Mouse (Mus musculus) intestine, postnatal 0 days (tissue): ENCODE results near the gene Arhgdia. TPM values are rescaled to one million over a fixed set of nuclear protein-coding genes. Genes with fewer than 3 reads are reported as not detected.

Source experiments
- ATAC-seq: fragments of 200-750 bp; cut with Nextera tagmentation; 2 replicates; pipeline ENCODE4 v1.8.0; 2017; ENCODE audit warnings: mild to moderate bottlenecking, moderate TSS enrichment, moderate library complexity
- H3K27ac ChIP-seq: fragments of 300-500 bp; sonication (generic); 2 replicates; pipeline ENCODE4 v1.5.1; 2014; ENCODE audit warnings: mild to moderate bottlenecking, low read depth, low read length, moderate library complexity
- H3K27me3 ChIP-seq: fragments of 300-500 bp; sonication (generic); replicated peaks from 2 replicates; pipeline ENCODE4 v1.6.1; 2014; ENCODE audit warnings: low read length, mixed read lengths; ENCODE audit not compliant: control insufficient read depth, insufficient read depth
- H3K36me3 ChIP-seq: fragments of 300-500 bp; sonication (generic); 2 replicates; pipeline ENCODE4 v1.6.1; 2014; ENCODE audit warnings: mild to moderate bottlenecking, moderate library complexity; ENCODE audit not compliant: control insufficient read depth, insufficient read depth
- H3K4me1 ChIP-seq: fragments of 300-500 bp; sonication (generic); replicated peaks from 2 replicates; pipeline ENCODE4 v1.6.1; 2014; ENCODE audit warnings: antibody characterized with exemption, low read length, mixed read lengths; ENCODE audit not compliant: control insufficient read depth, insufficient read depth
- H3K4me2 ChIP-seq: fragments of 300-500 bp; sonication (generic); replicated peaks from 2 replicates; pipeline ENCODE4 v1.6.1; 2014; ENCODE audit warnings: low read depth, mild to moderate bottlenecking, moderate library complexity
- H3K4me3 ChIP-seq: fragments of 300-500 bp; sonication (generic); 2 replicates; pipeline ENCODE4 v1.5.1; 2014; ENCODE audit warnings: low read depth, low read length
- H3K9ac ChIP-seq: fragments of 300-500 bp; sonication (generic); 2 replicates; pipeline ENCODE4 v1.6.1; 2014; ENCODE audit warnings: mild to moderate bottlenecking, low read depth, low read length
- H3K9me3 ChIP-seq: fragments of 300-500 bp; sonication (generic); 2 replicates; pipeline ENCODE4 v1.6.1; 2016; ENCODE audit warnings: mixed run types; ENCODE audit not compliant: control insufficient read depth
- CTCF ChIP-seq: sonication (generic); IDR thresholded peaks from 2 replicates; pipeline ENCODE4 v1.5.1; 2016; ENCODE audit warnings: low read depth, mild to moderate bottlenecking, control low read depth, antibody characterized with exemption, moderate library complexity
- WGBS: fragments of 180-500 bp; shearing (Covaris S2); extraction: QIAGEN DNeasy Blood & Tissue Kit; methylation state at CpG from one replicate; pipeline ENCODE4 v1.1.7; 2014; 5-methylcytosine and 5-hydroxymethylcytosine counted together
- polyA plus RNA-seq: library from polyadenylated mRNA; unstranded; fragments of >200 nt; fragmentation: Nextera tagmentation; extraction: Ambion mirVana; gene quantifications from 2 replicates; pipeline ENCODE4 v1.2.1, GENCODE M21; 2015

The Arhgdia gene
- polyA plus RNA-seq, 1 experiment from 2014 or later, result 493 TPM

DNA sequence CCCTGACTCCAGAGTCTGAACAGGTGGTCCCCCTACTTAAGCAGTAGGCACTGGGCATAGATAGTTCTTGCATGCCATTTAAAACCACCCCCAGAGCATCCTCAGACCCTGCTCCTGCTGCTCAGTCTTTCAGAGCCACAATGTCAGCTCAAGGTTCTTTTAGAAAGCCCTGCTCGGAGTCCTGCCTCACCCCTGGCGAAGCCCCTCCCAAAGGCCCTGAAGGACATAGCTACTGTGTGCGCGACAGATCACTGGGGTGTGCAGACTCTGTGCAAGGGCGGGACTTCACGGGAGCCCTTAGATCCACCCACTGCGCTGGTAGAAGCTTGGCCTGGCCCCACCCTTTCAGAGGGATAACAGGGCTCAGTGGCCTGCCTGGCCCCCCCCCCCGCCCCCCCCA lies 27.8 kb upstream of the Arhgdia start:
- Histone ChIP-seq H3K27me3 (no peaks in the 10 kb centered on the region), H3K4me3 (no peak overlapping the region), H3K9me3 (no peaks in the 10 kb centered on the region), H3K27ac (no peak overlapping the region), H3K4me1 (no peaks in the 10 kb centered on the region; the same call in 1 of the 2 replicates), H3K4me2 (0 out of 2 replicates have a peak overlapping the region, but pooled peaks have one; percentile 7), H3K9ac (no peak overlapping the region), H3K36me3 (peaks cover 55% of the 10 kb centered on the region)
- 22% methylated on average over 8 of the region's 8 CpGs for WGBS
- ATAC-seq, result peak; percentile 41
- no peak for TF ChIP-seq CTCF

GRCm38 (mm10) chr11:120608241-120609034 lies 27.0 kb upstream of the Arhgdia start, which contains the start of gene Npb:
Npb (plus strand) TSS chr11:120608477.
- no peak for TF ChIP-seq CTCF
- ATAC-seq, result peak; percentile 25; the same call in 1 of the 2 replicates
- Histone ChIP-seq H3K4me2 (peak within 1 kb of the TSS; percentile 59), H3K9me3 (no peaks in the 10 kb centered on the region), H3K27me3 (no peaks in the 10 kb centered on the region), H3K4me3 (peak within 1 kb of the TSS; percentile 14; the same call in 1 of the 2 replicates), H3K4me1 (no peaks in the 10 kb centered on the region; the same call in 1 of the 2 replicates), H3K36me3 (peaks cover 53% of the 10 kb centered on the region), H3K27ac (no peak within 1 kb of the TSS), H3K9ac (peak within 1 kb of the TSS; percentile 27; the same call in 1 of the 2 replicates)
- WGBS, result 5% methylated on average over 45 of the region's 45 CpGs

DNA sequence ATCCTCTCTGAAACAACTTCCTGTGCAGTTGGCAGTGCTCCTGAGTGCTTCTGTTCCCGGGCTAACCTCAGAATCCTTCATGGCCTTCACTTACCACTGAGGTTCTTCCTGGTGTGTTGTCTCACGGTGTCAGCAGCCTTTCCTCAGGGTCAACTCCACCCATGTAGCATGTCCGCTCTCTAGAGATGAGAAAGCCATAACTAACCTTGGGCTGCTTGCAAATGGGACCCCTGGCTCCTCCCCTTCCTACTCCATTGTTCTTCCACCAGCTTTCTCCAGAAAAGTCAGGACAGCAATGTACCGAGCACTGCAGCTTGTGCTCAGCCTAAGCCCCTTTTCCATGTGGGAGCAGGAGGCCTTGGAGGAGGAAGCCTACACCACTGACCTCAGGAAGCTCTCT lies 25.3 kb upstream of the Arhgdia start:
- H3K9ac ChIP-seq, result no peak overlapping the region
- peaks cover 52% of the 10 kb centered on the region for H3K36me3 ChIP-seq
- H3K4me1 ChIP-seq, result no peaks in the 10 kb centered on the region; the same call in 1 of the 2 replicates
- H3K4me3 ChIP-seq, result no peak overlapping the region
- no peaks in the 10 kb centered on the region for H3K27me3 ChIP-seq
- no peak for TF ChIP-seq CTCF
- WGBS, result 69% methylated on average over 4 of the region's 4 CpGs
- ATAC-seq, result no peak
- no peak overlapping the region for H3K4me2 ChIP-seq
- H3K27ac ChIP-seq, result 0 out of 2 replicates have a peak overlapping the region, but pooled peaks have one; percentile 15
- H3K9me3 ChIP-seq, result no peaks in the 10 kb centered on the region

- Histone ChIP-seq H3K27ac (no peak overlapping the region), H3K4me1 (no peaks in the 10 kb centered on the region; the same call in 1 of the 2 replicates), H3K36me3 (peaks cover 41% of the 10 kb centered on the region), H3K9ac (no peak overlapping the region), H3K4me3 (no peak overlapping the region), H3K9me3 (no peaks in the 10 kb centered on the region), H3K4me2 (no peak overlapping the region), H3K27me3 (no peaks in the 10 kb centered on the region)
- ATAC-seq, result no peak
- WGBS, result 87% methylated on average over 7 of the region's 7 CpGs
- no peak for TF ChIP-seq CTCF
These were observed 24.2 kb upstream of the Arhgdia start for GRCm38 (mm10) chr11:120605667-120606066.

DNA sequence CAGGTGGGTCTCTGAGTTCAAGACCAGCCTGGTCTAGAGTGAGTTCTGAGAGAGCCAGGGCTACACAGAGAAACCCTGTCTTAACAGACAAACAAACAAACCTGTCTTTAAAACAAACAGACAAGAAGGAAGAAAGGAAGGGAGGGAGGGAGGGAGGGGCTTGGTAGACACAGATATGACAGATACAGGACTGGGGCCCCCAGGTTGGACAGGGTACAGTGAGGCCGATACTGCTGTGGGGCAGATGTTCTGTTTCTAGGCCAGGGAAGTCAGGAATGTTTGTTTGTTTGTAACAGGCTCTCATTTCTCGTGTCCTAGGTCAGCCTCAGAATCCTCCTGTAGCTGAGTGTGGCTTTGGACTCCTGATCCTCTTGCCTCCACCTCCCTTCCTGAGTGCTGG lies 22.1 kb upstream of the Arhgdia start:
- H3K9me3 ChIP-seq, result no peaks in the 10 kb centered on the region
- H3K27ac ChIP-seq, result no peak overlapping the region
- no peak overlapping the region for H3K4me2 ChIP-seq
- no peak for ATAC-seq
- 52% methylated on average over 2 of the region's 2 CpGs for WGBS
- peaks cover 6% of the 10 kb centered on the region; the same call in 1 of the 2 replicates for H3K4me1 ChIP-seq
- no peak overlapping the region for H3K9ac ChIP-seq
- no peak for TF ChIP-seq CTCF
- no peaks in the 10 kb centered on the region for H3K27me3 ChIP-seq
- peaks cover 31% of the 10 kb centered on the region for H3K36me3 ChIP-seq
- no peak overlapping the region for H3K4me3 ChIP-seq

DNA sequence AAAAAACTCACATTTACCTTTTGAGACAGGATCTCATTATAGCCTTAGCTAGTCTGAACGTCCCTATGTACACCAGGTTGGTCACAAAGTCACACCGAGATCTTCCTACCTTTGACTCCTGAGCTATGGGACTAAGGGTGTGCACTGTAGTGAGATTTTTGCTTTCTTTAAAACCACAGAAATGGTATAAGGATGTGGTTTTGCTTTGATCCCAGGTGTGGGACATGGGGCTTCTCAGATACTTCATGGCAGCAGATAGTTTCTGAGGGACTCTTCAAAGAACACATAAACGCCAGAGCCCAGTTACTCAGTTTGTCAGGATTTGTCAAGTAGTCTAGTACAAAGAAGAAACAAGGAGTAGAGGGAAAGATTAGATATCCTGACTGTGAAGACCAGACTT lies 19.3 kb upstream of the Arhgdia start:
- H3K27me3 ChIP-seq, result no peaks in the 10 kb centered on the region
- no peak for TF ChIP-seq CTCF
- WGBS, result 87% methylated on average over 3 of the region's 3 CpGs
- H3K36me3 ChIP-seq, result peaks cover 34% of the 10 kb centered on the region
- H3K4me2 ChIP-seq, result no peak overlapping the region
- no peaks in the 10 kb centered on the region for H3K9me3 ChIP-seq
- H3K4me1 ChIP-seq, result 0 out of 2 replicates have a peak, but pooled peaks cover 6% of the 10 kb centered on the region
- H3K9ac ChIP-seq, result no peak overlapping the region
- no peak overlapping the region for H3K4me3 ChIP-seq
- no peak overlapping the region for H3K27ac ChIP-seq
- ATAC-seq, result no peak
